Mouse (Mus musculus) testis, adult 2 months (tissue): ENCODE results near the gene Xlr4c.

ENCODE experiments used
- CTCF ChIP-seq: fragments of 200-500 bp; IDR thresholded peaks from 2 replicates; pipeline ENCODE4 v1.5.1; 2012; ENCODE audit warnings: low read depth, mild to moderate bottlenecking, inconsistent platforms, low read length, moderate library complexity; ENCODE audit not compliant: control insufficient read depth, insufficient read depth, insufficient replicate concordance
- POLR2A ChIP-seq: fragments of 200-500 bp; IDR thresholded peaks from 2 replicates; pipeline ENCODE4 v1.6.1; 2012; ENCODE audit warnings: low read depth, mild to moderate bottlenecking, inconsistent platforms, low read length, moderate library complexity; ENCODE audit not compliant: control insufficient read depth

- TF ChIP-seq POLR2A (no peak; the same call in 1 of the 2 replicates), CTCF (no peak)
Measured at GRCm38 (mm10) chrX:73228606-73229214, 14.2 kb downstream of the Xlr4c start.
